Mouse (Mus musculus) bone marrow macrophage, adult 2 months (primary cell): ENCODE results near the gene Spata2. TPM values are rescaled to one million over a fixed set of nuclear protein-coding genes. Genes with fewer than 3 reads are reported as not detected.

Experiments
- H3K27ac ChIP-seq: 2 replicates; pipeline ENCODE4 v1.5.1; 2012; ENCODE audit warnings: low read depth, low read length; ENCODE audit not compliant: insufficient read depth
- H3K4me1 ChIP-seq: 2 replicates; pipeline ENCODE4 v1.6.1; 2012; ENCODE audit warnings: low read length; ENCODE audit not compliant: control insufficient read depth, insufficient read depth
- H3K4me3 ChIP-seq: 2 replicates; pipeline ENCODE4 v1.5.1; 2012; ENCODE audit warnings: mild to moderate bottlenecking, low read length, moderate library complexity; ENCODE audit not compliant: insufficient read depth
- CTCF ChIP-seq: IDR thresholded peaks from 2 replicates; pipeline ENCODE4 v1.5.1; 2012; ENCODE audit warnings: low read depth, mild to moderate bottlenecking, low read length, moderate library complexity
- POLR2A ChIP-seq: IDR thresholded peaks from 2 replicates; pipeline ENCODE4 v1.6.1; 2012; ENCODE audit warnings: mild to moderate bottlenecking, low read depth, low read length, borderline replicate concordance
- polyA plus RNA-seq: library from polyadenylated mRNA; stranded (reverse); fragments of >200 nt; gene quantifications from 2 replicates; pipeline ENCODE4 v1.2.4, GENCODE M21; 2012; ENCODE audit not compliant: missing spikeins, insufficient read depth, insufficient read length

The Spata2 gene
- polyA plus RNA-seq, result 11.9 and 14.2 TPM in 2 replicates

GRCm38 (mm10) chr2:167492713-167493636 lies at the start of gene Spata2:
Gene Spata2 (minus strand): TSS chr2:167492887.
- TF ChIP-seq POLR2A (no peak), CTCF (no peak)
- Histone ChIP-seq H3K27ac (peak within 1 kb of the TSS; percentile 94), H3K4me1 (peaks cover 33% of the 10 kb centered on the region), H3K4me3 (peak within 1 kb of the TSS; percentile 74)

- H3K4me3 ChIP-seq, result no peak overlapping the region
- TF ChIP-seq CTCF, result no peak
- peaks cover 7% of the 10 kb centered on the region for H3K4me1 ChIP-seq
- no peak overlapping the region for H3K27ac ChIP-seq
These were observed 49.7 kb upstream of the Spata2 start for GRCm38 (mm10) chr2:167542361-167542760.

GRCm38 (mm10) chr2:167541761-167542160 lies 49.1 kb upstream of the Spata2 start:
- TF ChIP-seq POLR2A (no peak), CTCF (no peak)
- Histone ChIP-seq H3K4me3 (no peak overlapping the region), H3K27ac (no peak overlapping the region), H3K4me1 (peaks cover 9% of the 10 kb centered on the region)

- no peak overlapping the region for H3K27ac ChIP-seq
- H3K4me1 ChIP-seq, result peaks cover 9% of the 10 kb centered on the region
- TF ChIP-seq CTCF, result no peak
- TF ChIP-seq POLR2A, result no peak
- no peak overlapping the region for H3K4me3 ChIP-seq
These were observed 48.6 kb upstream of the Spata2 start for GRCm38 (mm10) chr2:167541324-167541723.

- H3K4me3 ChIP-seq, result no peak overlapping the region
- H3K4me1 ChIP-seq, result peaks cover 9% of the 10 kb centered on the region
- TF ChIP-seq POLR2A (no peak), CTCF (no peak)
- H3K27ac ChIP-seq, result no peak overlapping the region
These were observed 47.9 kb upstream of the Spata2 start for GRCm38 (mm10) chr2:167540477-167541110.

GRCm38 (mm10) chr2:167539536-167540476 lies 47.1 kb upstream of the Spata2 start:
- Histone ChIP-seq H3K27ac (no peak overlapping the region), H3K4me1 (peaks cover 9% of the 10 kb centered on the region), H3K4me3 (no peak overlapping the region)
- TF ChIP-seq POLR2A (no peak), CTCF (no peak)

- Histone ChIP-seq H3K27ac (no peak overlapping the region), H3K4me1 (peaks cover 9% of the 10 kb centered on the region), H3K4me3 (no peak overlapping the region)
- TF ChIP-seq POLR2A, result no peak
- TF ChIP-seq CTCF, result no peak
These were observed 46.1 kb upstream of the Spata2 start for GRCm38 (mm10) chr2:167538671-167539306.

GRCm38 (mm10) chr2:167537476-167538297 lies 45.0 kb upstream of the Spata2 start, which contains the start of gene Snai1:
Gene Snai1 (plus strand): TSS chr2:167538195.
- Histone ChIP-seq H3K4me3 (peak within 1 kb of the TSS; percentile 54), H3K27ac (no peak within 1 kb of the TSS), H3K4me1 (peaks cover 4% of the 10 kb centered on the region; the same call in 1 of the 2 replicates)
- TF ChIP-seq POLR2A (no peak), CTCF (peak; percentile 67)
